Mouse (Mus musculus): ENCODE data around the gene Tbc1d5. TPM values are rescaled to one million over a fixed set of nuclear protein-coding genes. Genes with fewer than 3 reads are reported as not detected.

Gene Tbc1d5
- polyA plus RNA-seq, 1 experiment from 2014 or later: 8.6 TPM

- 92% methylated on average over 1 of the region's 1 CpGs for whole genome bisulfite sequencing
- no peaks in the 10 kb centered on the region for H3K4me1 ChIP-seq
- no peak overlapping the region for H3K9ac ChIP-seq
- no peaks in the 10 kb centered on the region for H3K27me3 ChIP-seq (replicated peaks)
- no peak overlapping the region for H3K27ac ChIP-seq
- H3K9me3 ChIP-seq: no peaks in the 10 kb centered on the region
- H3K4me2 ChIP-seq: no peak overlapping the region
- no peak for ATAC-seq (replicated peaks)
- H3K36me3 ChIP-seq (replicated peaks): no peaks in the 10 kb centered on the region
- H3K4me3 ChIP-seq: no peak overlapping the region
These were observed 314.4 kb downstream of the Tbc1d5 start for GRCm38 (mm10) chr17:50864781-50865180.

- H3K36me3 ChIP-seq (replicated peaks): no peaks in the 10 kb centered on the region
- H3K4me1 ChIP-seq: no peaks in the 10 kb centered on the region
- H3K4me2 ChIP-seq: no peak overlapping the region
- H3K27ac ChIP-seq: no peak overlapping the region
- no peaks in the 10 kb centered on the region for H3K9me3 ChIP-seq
- no peak overlapping the region for H3K9ac ChIP-seq
- ATAC-seq (replicated peaks): no peak
- no peak overlapping the region for H3K4me3 ChIP-seq
- H3K27me3 ChIP-seq (replicated peaks): no peaks in the 10 kb centered on the region
- WGBS: 31% methylated on average over 3 of the region's 3 CpGs
These were observed 325.9 kb downstream of the Tbc1d5 start for GRCm38 (mm10) chr17:50853220-50853619.

- Histone ChIP-seq H3K4me1 (no peaks in the 10 kb centered on the region), H3K27ac (no peak overlapping the region), H3K4me2 (no peak overlapping the region), H3K4me3 (no peak overlapping the region), H3K9me3 (no peaks in the 10 kb centered on the region), H3K27me3 (replicated peaks) (no peaks in the 10 kb centered on the region), H3K9ac (no peak overlapping the region), H3K36me3 (replicated peaks) (no peaks in the 10 kb centered on the region)
- WGBS: 83% methylated on average over 1 of the region's 1 CpGs
- no peak for ATAC-seq (replicated peaks)
These were observed 327.8 kb downstream of the Tbc1d5 start for GRCm38 (mm10) chr17:50851382-50851781.

- H3K27ac ChIP-seq: no peak overlapping the region
- no peaks in the 10 kb centered on the region for H3K9me3 ChIP-seq
- no peak overlapping the region for H3K4me2 ChIP-seq
- no peaks in the 10 kb centered on the region for H3K4me1 ChIP-seq
- no peak overlapping the region for H3K9ac ChIP-seq
- no peaks in the 10 kb centered on the region for H3K27me3 ChIP-seq (replicated peaks)
- no peak overlapping the region for H3K4me3 ChIP-seq
- ATAC-seq (replicated peaks): no peak
- H3K36me3 ChIP-seq (replicated peaks): no peaks in the 10 kb centered on the region
- WGBS: 59% methylated on average over 1 of the region's 1 CpGs
These were observed 365.1 kb downstream of the Tbc1d5 start for GRCm38 (mm10) chr17:50814089-50814488.

GRCm38 (mm10) chr17:50813580-50813979, 365.6 kb downstream of the Tbc1d5 start:
- ATAC-seq (replicated peaks): no peak
- WGBS: 86% methylated on average over 6 of the region's 6 CpGs

GRCm38 (mm10) chr17:50805631-50806030, 373.5 kb downstream of the Tbc1d5 start:
- Histone ChIP-seq H3K4me1 (no peaks in the 10 kb centered on the region; the same call in 1 of the 2 replicates), H3K27me3 (replicated peaks) (no peaks in the 10 kb centered on the region), H3K9ac (no peak overlapping the region), H3K9me3 (no peaks in the 10 kb centered on the region), H3K4me3 (no peak overlapping the region), H3K4me2 (no peak overlapping the region), H3K27ac (no peak overlapping the region), H3K36me3 (replicated peaks) (no peaks in the 10 kb centered on the region)
- no peak for ATAC-seq (replicated peaks)
- WGBS: 93% methylated on average over 1 of the region's 1 CpGs

More at GRCm38 (mm10) chr17:50813580-50813979, 365.6 kb downstream of the Tbc1d5 start:
- Histone ChIP-seq H3K27me3 (replicated peaks) (no peaks in the 10 kb centered on the region), H3K4me3 (no peak overlapping the region), H3K36me3 (replicated peaks) (no peaks in the 10 kb centered on the region), H3K4me2 (no peak overlapping the region), H3K9me3 (no peaks in the 10 kb centered on the region), H3K27ac (no peak overlapping the region), H3K4me1 (no peaks in the 10 kb centered on the region), H3K9ac (no peak overlapping the region)

- Histone ChIP-seq H3K27ac (no peak overlapping the region), H3K9me3 (no peaks in the 10 kb centered on the region), H3K4me2 (no peak overlapping the region), H3K4me3 (no peak overlapping the region), H3K36me3 (replicated peaks) (no peaks in the 10 kb centered on the region), H3K4me1 (no peaks in the 10 kb centered on the region; the same call in 1 of the 2 replicates), H3K27me3 (replicated peaks) (no peaks in the 10 kb centered on the region), H3K9ac (no peak overlapping the region)
- no peak for ATAC-seq (replicated peaks)
- WGBS: 47% methylated on average over 6 of the region's 6 CpGs
These were observed 375.9 kb downstream of the Tbc1d5 start for GRCm38 (mm10) chr17:50803234-50803633.

GRCm38 (mm10) chr17:50802380-50802779, 376.8 kb downstream of the Tbc1d5 start:
- Histone ChIP-seq H3K9ac (no peak overlapping the region), H3K4me3 (no peak overlapping the region), H3K4me1 (no peaks in the 10 kb centered on the region; the same call in 1 of the 2 replicates), H3K9me3 (no peaks in the 10 kb centered on the region), H3K4me2 (no peak overlapping the region), H3K36me3 (replicated peaks) (no peaks in the 10 kb centered on the region), H3K27me3 (replicated peaks) (no peaks in the 10 kb centered on the region), H3K27ac (no peak overlapping the region)
- no peak for ATAC-seq (replicated peaks)
- WGBS: 76% methylated on average over 8 of the region's 8 CpGs

- no peak overlapping the region for H3K27ac ChIP-seq
- ATAC-seq (replicated peaks): peak; percentile 90
These were observed 383.6 kb downstream of the Tbc1d5 start for GRCm38 (mm10) chr17:50795445-50796095.

GRCm38 (mm10) chr17:50791671-50792070, 387.5 kb downstream of the Tbc1d5 start:
- H3K4me3 ChIP-seq: no peak overlapping the region
- 85% methylated on average over 2 of the region's 2 CpGs for WGBS
- no peaks in the 10 kb centered on the region for H3K36me3 ChIP-seq (replicated peaks)
- no peaks in the 10 kb centered on the region for H3K27me3 ChIP-seq (replicated peaks)
- H3K4me1 ChIP-seq: no peaks in the 10 kb centered on the region
- no peak overlapping the region for H3K4me2 ChIP-seq
- ATAC-seq (replicated peaks): no peak
- H3K9ac ChIP-seq: no peak overlapping the region
- no peak overlapping the region for H3K27ac ChIP-seq
- H3K9me3 ChIP-seq: no peaks in the 10 kb centered on the region

More at GRCm38 (mm10) chr17:50795445-50796095, 383.6 kb downstream of the Tbc1d5 start:
- no peaks in the 10 kb centered on the region for H3K4me1 ChIP-seq
- WGBS: 74% methylated on average over 6 of the region's 6 CpGs
- H3K4me3 ChIP-seq: no peak overlapping the region
- no peaks in the 10 kb centered on the region for H3K27me3 ChIP-seq (replicated peaks)
- no peaks in the 10 kb centered on the region for H3K36me3 ChIP-seq (replicated peaks)
- H3K9ac ChIP-seq: no peak overlapping the region
- no peak overlapping the region for H3K4me2 ChIP-seq
- no peaks in the 10 kb centered on the region for H3K9me3 ChIP-seq

- Histone ChIP-seq H3K4me2 (no peak overlapping the region), H3K4me3 (no peak overlapping the region), H3K9me3 (no peaks in the 10 kb centered on the region), H3K27ac (no peak overlapping the region), H3K4me1 (no peaks in the 10 kb centered on the region), H3K36me3 (replicated peaks) (no peaks in the 10 kb centered on the region), H3K9ac (no peak overlapping the region), H3K27me3 (replicated peaks) (no peaks in the 10 kb centered on the region)
- ATAC-seq (replicated peaks): no peak
- 92% methylated on average over 4 of the region's 4 CpGs for WGBS
These were observed 390.3 kb downstream of the Tbc1d5 start for GRCm38 (mm10) chr17:50788835-50789234.

GRCm38 (mm10) chr17:50775247-50775646, 403.9 kb downstream of the Tbc1d5 start:
- peak; percentile 66; the same call in 1 of the 2 replicates for ATAC-seq (replicated peaks)
- H3K4me3 ChIP-seq: no peak overlapping the region
- no peaks in the 10 kb centered on the region for H3K27me3 ChIP-seq (replicated peaks)
- no peaks in the 10 kb centered on the region for H3K36me3 ChIP-seq (replicated peaks)
- no peaks in the 10 kb centered on the region for H3K9me3 ChIP-seq
- 64% methylated on average over 3 of the region's 3 CpGs for WGBS
- no peaks in the 10 kb centered on the region for H3K4me1 ChIP-seq
- H3K27ac ChIP-seq: no peak overlapping the region
- H3K4me2 ChIP-seq: no peak overlapping the region
- no peak overlapping the region for H3K9ac ChIP-seq

- Histone ChIP-seq H3K9me3 (no peaks in the 10 kb centered on the region), H3K9ac (no peak overlapping the region), H3K4me3 (no peak overlapping the region), H3K36me3 (replicated peaks) (no peaks in the 10 kb centered on the region), H3K4me1 (no peaks in the 10 kb centered on the region), H3K27ac (no peak overlapping the region), H3K27me3 (replicated peaks) (no peaks in the 10 kb centered on the region), H3K4me2 (no peak overlapping the region)
- no peak for ATAC-seq (replicated peaks)
- WGBS: 94% methylated on average over 7 of the region's 7 CpGs
These were observed 414.8 kb downstream of the Tbc1d5 start for GRCm38 (mm10) chr17:50764387-50764786.
